17 mouse cellular contexts compared by ENCODE assay signal in genomic region chr1:84552005-84552404, GRCm38 (mm10).
"Had no signal": no experiment of that assay in that cellular context is flagged by ENCODE, and none has a peak within 500 bp of the region (broad histone marks: within the 10 kb centered on the region; RNA-seq: fewer than 3 reads in every experiment).

No protein-coding gene starts in this region.

- H3K4me1 ChIP-seq: stomach, embryonic 15.5 days had no signal

- H3K4me2 ChIP-seq: neural tube, embryonic 12.5 days; neural tube, embryonic 13.5 days; neural tube, embryonic 15.5 days; stomach, embryonic 15.5 days had no signal

- H3K27me3 ChIP-seq: neural tube, embryonic 12.5 days; neural tube, embryonic 13.5 days; neural tube, embryonic 15.5 days; stomach, embryonic 15.5 days had no signal

- H3K27ac ChIP-seq: neural tube, embryonic 12.5 days; neural tube, embryonic 13.5 days; neural tube, embryonic 15.5 days; stomach, embryonic 15.5 days; stomach, postnatal 0 days had no signal

- H3K9me3 ChIP-seq: neural tube, embryonic 12.5 days; neural tube, embryonic 13.5 days; neural tube, embryonic 15.5 days; stomach, embryonic 15.5 days had no signal

- H3K4me3 ChIP-seq: neural tube, embryonic 12.5 days; neural tube, embryonic 13.5 days; neural tube, embryonic 15.5 days; stomach, embryonic 15.5 days had no signal

- DNase-seq: retina, postnatal 1 day; right cerebral cortex, adult 18-20 months; right cerebral cortex, postnatal 14 days; right cerebral cortex, postnatal 25 days; right cerebral cortex, postnatal 4 days; spleen, adult 18-20 months; thymus, adult 18-20 months; thymus, adult 2 months; thymus, postnatal 14 days; thymus, postnatal 25 days; thymus, postnatal 36 days; thymus, postnatal 4 days had no signal

- H3K9ac ChIP-seq: neural tube, embryonic 12.5 days; neural tube, embryonic 13.5 days; neural tube, embryonic 15.5 days; stomach, embryonic 15.5 days had no signal

- H3K36me3 ChIP-seq: neural tube, embryonic 12.5 days; neural tube, embryonic 13.5 days; neural tube, embryonic 15.5 days; stomach, embryonic 15.5 days had no signal
